Mouse (Mus musculus) left cerebral cortex, adult 6 months (tissue): ENCODE results near the gene Gpr85. TPM values are rescaled to one million over a fixed set of nuclear protein-coding genes. Genes with fewer than 3 reads are reported as not detected.

Experiments
- long read RNA-seq, 2 experiments: library from polyadenylated mRNA; unstranded; transcript quantifications; one replicate each; pipeline ENCODE4 v2.0.0; 2019 to 2020
- polyA plus RNA-seq: library from polyadenylated mRNA; unstranded; fragments of <200 nt; fragmentation: Nextera tagmentation; gene quantifications from 2 replicates; pipeline ENCODE4 v1.2.3, GENCODE M21; 2021

Gene Gpr85
- polyA plus RNA-seq, result 31.3 and 56.0 TPM in 2 replicates
- long read RNA-seq, experiment 1, transcript Gpr85-203 (2 exons, 2,182 nt), result major isoform, 10 of 142 reads
- long read RNA-seq, experiment 1, partial matches to known transcripts, result 43 of 142 reads
- long read RNA-seq, experiment 1, other reads (novel, unspliced or antisense), result 85 of 142 reads
- long read RNA-seq, experiment 2, transcript Gpr85-203 (2 exons, 2,182 nt), result major isoform, 22 of 73 reads
- long read RNA-seq, experiment 2, partial matches to known transcripts, result 11 of 73 reads
- long read RNA-seq, experiment 2, other reads (novel, unspliced or antisense), result 36 of 73 reads

DNA sequence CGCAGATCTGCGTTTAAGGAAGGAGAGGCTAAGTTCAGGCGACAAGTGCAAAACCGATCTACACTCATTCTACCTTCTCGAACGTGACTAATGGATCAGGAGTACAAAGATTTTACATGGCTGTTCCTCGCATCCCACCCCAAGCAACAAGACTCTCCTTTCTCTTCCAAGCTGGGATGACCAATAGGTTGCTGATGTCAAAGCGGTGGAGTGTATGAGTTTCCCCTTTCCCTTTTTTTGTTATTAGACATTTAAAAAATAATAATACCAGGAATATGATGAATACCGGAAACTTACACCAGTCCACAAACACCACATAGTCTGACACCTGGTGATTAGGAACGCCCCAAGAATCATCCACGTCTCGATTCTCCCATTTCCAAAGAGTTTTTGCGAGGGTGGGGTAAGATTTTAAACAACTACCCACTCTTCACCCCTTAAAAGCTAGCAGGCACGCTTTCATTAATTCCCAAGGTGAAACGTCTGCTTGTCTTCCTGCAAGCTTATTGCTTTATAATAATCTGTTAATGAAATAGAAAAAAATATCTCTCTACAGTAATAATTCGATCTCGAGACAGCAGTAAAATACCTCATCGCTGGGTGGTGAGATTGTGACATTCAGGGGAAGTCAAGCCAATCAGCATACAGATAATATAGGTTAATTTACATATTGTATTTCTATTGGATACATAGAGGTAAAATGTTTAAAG, at the start of gene Gpr85:
Gene Gpr85 (minus strand): TSS at position 598 of the 710 bp plus-strand sequence.

GRCm38 (mm10) chr6:13870919-13871624, 31.3 kb upstream of the Gpr85 start, which contains the start of gene 2610001J05Rik:
Gene 2610001J05Rik (minus strand): TSS chr6:13871518.

Other genes starting within 250 kb of the Gpr85 start
- gene Tmem168, start 231.8 kb downstream of the Gpr85 start, polyA plus RNA-seq, result 4.4 and 5.7 TPM in 2 replicates
- gene Bmt2, start 162.0 kb downstream of the Gpr85 start, polyA plus RNA-seq, result 3.4 and 3.8 TPM in 2 replicates
- 32.9 and 42.2 TPM in 2 replicates for gene 2610001J05Rik, start 31.6 kb upstream of the Gpr85 start, polyA plus RNA-seq